Mouse (Mus musculus): Measurements from ENCODE around the gene T2. TPM values are rescaled to one million over a fixed set of nuclear protein-coding genes. Genes with fewer than 3 reads are reported as not detected.
A peak's percentile ranks its signal among the peaks of the same experiment; 100 is the strongest.
"Not testable (repeated sequence)": the region's sequence is repeated elsewhere in the genome, so short reads cannot be mapped to it uniquely, and the experiment has no call there.

Gene T2
- polyA plus RNA-seq, 1 experiment from 2014 or later, result 0.33 TPM

GRCm38 (mm10) chr17:8337159-8337558 is 18.6 kb upstream of the T2 start, which contains the start of gene Prr18:
Prr18 (plus strand) TSS chr17:8337459.
- H3K4me3 ChIP-seq (ENCODE audit: low read depth, low read length); H3K9me3 ChIP-seq (ENCODE audit: control insufficient read depth, low read length); ATAC-seq (replicated peaks; ENCODE audit: low FRiP score); H3K4me2 ChIP-seq (ENCODE audit: low read depth, low read length, severe bottlenecking); DNase-seq (ENCODE audit: low spot score); H3K27ac ChIP-seq (ENCODE audit: low read depth, low read length); H3K9ac ChIP-seq (ENCODE audit: low read length); H3K36me3 ChIP-seq (ENCODE audit: control insufficient read depth, insufficient read depth, low read length); H3K4me1 ChIP-seq (replicated peaks; ENCODE audit: control insufficient read depth, insufficient read depth, low read length): not testable (repeated sequence)
- no CpG with 5 or more reads among the region's 5 CpGs for WGBS
- peaks cover 29% of the 10 kb centered on the region for H3K27me3 ChIP-seq (ENCODE audit: control insufficient read depth, insufficient read depth, low read length)

- Histone ChIP-seq H3K4me3 (ENCODE audit: low read depth, low read length) (peak overlapping the region; percentile 53), H3K4me1 (replicated peaks; ENCODE audit: control insufficient read depth, insufficient read depth, low read length) (peaks cover 8% of the 10 kb centered on the region; the same call in 1 of the 2 replicates), H3K36me3 (ENCODE audit: control insufficient read depth, insufficient read depth, low read length) (no peaks in the 10 kb centered on the region), H3K27me3 (ENCODE audit: control insufficient read depth, insufficient read depth, low read length) (peaks cover 35% of the 10 kb centered on the region), H3K27ac (ENCODE audit: low read depth, low read length) (no peak overlapping the region), H3K4me2 (ENCODE audit: low read depth, low read length, severe bottlenecking) (peak overlapping the region; percentile 100), H3K9ac (ENCODE audit: low read length) (no peak overlapping the region; the same call in 1 of the 2 replicates), H3K9me3 (ENCODE audit: control insufficient read depth, low read length) (no peaks in the 10 kb centered on the region)
- DNase-seq (ENCODE audit: low spot score) (no peak), ATAC-seq (replicated peaks; ENCODE audit: low FRiP score) (no peak)
- WGBS, result 19% methylated on average over 8 of the region's 8 CpGs
Observed at GRCm38 (mm10) chr17:8339666-8340374, 16.0 kb upstream of the T2 start.

GRCm38 (mm10) chr17:8340407-8341359 is 15.1 kb upstream of the T2 start:
- peak overlapping the region; percentile 68 for H3K9ac ChIP-seq (ENCODE audit: low read length)
- ATAC-seq (replicated peaks; ENCODE audit: low FRiP score) (peak; percentile 49), DNase-seq (ENCODE audit: low spot score) (peak; percentile 72)
- H3K4me1 ChIP-seq (replicated peaks; ENCODE audit: control insufficient read depth, insufficient read depth, low read length), result peaks cover 8% of the 10 kb centered on the region; the same call in 1 of the 2 replicates
- H3K36me3 ChIP-seq (ENCODE audit: control insufficient read depth, insufficient read depth, low read length), result no peaks in the 10 kb centered on the region
- H3K27ac ChIP-seq (ENCODE audit: low read depth, low read length), result no peak overlapping the region
- WGBS, result under 1% methylated on average over 65 of the region's 92 CpGs
- no peaks in the 10 kb centered on the region for H3K9me3 ChIP-seq (ENCODE audit: control insufficient read depth, low read length)
- H3K27me3 ChIP-seq (ENCODE audit: control insufficient read depth, insufficient read depth, low read length), result peaks cover 35% of the 10 kb centered on the region
- peak overlapping the region; percentile 100 for H3K4me2 ChIP-seq (ENCODE audit: low read depth, low read length, severe bottlenecking)
- H3K4me3 ChIP-seq (ENCODE audit: low read depth, low read length), result peak overlapping the region; percentile 53

GRCm38 (mm10) chr17:8341360-8341963 is 14.3 kb upstream of the T2 start:
- H3K36me3 ChIP-seq (ENCODE audit: control insufficient read depth, insufficient read depth, low read length), result no peaks in the 10 kb centered on the region
- H3K27ac ChIP-seq (ENCODE audit: low read depth, low read length), result no peak overlapping the region
- peaks cover 35% of the 10 kb centered on the region for H3K27me3 ChIP-seq (ENCODE audit: control insufficient read depth, insufficient read depth, low read length)
- no peaks in the 10 kb centered on the region for H3K9me3 ChIP-seq (ENCODE audit: control insufficient read depth, low read length)
- ATAC-seq (replicated peaks; ENCODE audit: low FRiP score) (peak; percentile 44; the same call in 1 of the 2 replicates), DNase-seq (ENCODE audit: low spot score) (peak; percentile 66)
- peak overlapping the region; percentile 53 for H3K4me3 ChIP-seq (ENCODE audit: low read depth, low read length)
- WGBS, result 9% methylated on average over 46 of the region's 46 CpGs
- peak overlapping the region; percentile 68 for H3K9ac ChIP-seq (ENCODE audit: low read length)
- H3K4me2 ChIP-seq (ENCODE audit: low read depth, low read length, severe bottlenecking), result peak overlapping the region; percentile 100
- H3K4me1 ChIP-seq (replicated peaks; ENCODE audit: control insufficient read depth, insufficient read depth, low read length), result peaks cover 8% of the 10 kb centered on the region; the same call in 1 of the 2 replicates

GRCm38 (mm10) chr17:8342706-8343105 is 13.1 kb upstream of the T2 start:
- no peak overlapping the region for H3K27ac ChIP-seq (ENCODE audit: low read depth, low read length)
- no peaks in the 10 kb centered on the region for H3K9me3 ChIP-seq (ENCODE audit: control insufficient read depth, low read length)
- peaks cover 35% of the 10 kb centered on the region for H3K27me3 ChIP-seq (ENCODE audit: control insufficient read depth, insufficient read depth, low read length)
- H3K4me3 ChIP-seq (ENCODE audit: low read depth, low read length), result no peak overlapping the region
- H3K36me3 ChIP-seq (ENCODE audit: control insufficient read depth, insufficient read depth, low read length), result no peaks in the 10 kb centered on the region
- H3K4me1 ChIP-seq (replicated peaks; ENCODE audit: control insufficient read depth, insufficient read depth, low read length), result peaks cover 8% of the 10 kb centered on the region; the same call in 1 of the 2 replicates
- DNase-seq (ENCODE audit: low spot score), result no peak
- ATAC-seq (replicated peaks; ENCODE audit: low FRiP score), result no peak
- no peak overlapping the region for H3K9ac ChIP-seq (ENCODE audit: low read length)
- no peak overlapping the region for H3K4me2 ChIP-seq (ENCODE audit: low read depth, low read length, severe bottlenecking)
- 55% methylated on average over 5 of the region's 5 CpGs for WGBS

GRCm38 (mm10) chr17:8343416-8343815 is 12.4 kb upstream of the T2 start:
- Histone ChIP-seq H3K9me3 (ENCODE audit: control insufficient read depth, low read length) (no peaks in the 10 kb centered on the region), H3K9ac (ENCODE audit: low read length) (no peak overlapping the region), H3K27me3 (ENCODE audit: control insufficient read depth, insufficient read depth, low read length) (peaks cover 35% of the 10 kb centered on the region), H3K4me1 (replicated peaks; ENCODE audit: control insufficient read depth, insufficient read depth, low read length) (peaks cover 8% of the 10 kb centered on the region; the same call in 1 of the 2 replicates), H3K27ac (ENCODE audit: low read depth, low read length) (no peak overlapping the region), H3K4me2 (ENCODE audit: low read depth, low read length, severe bottlenecking) (no peak overlapping the region), H3K4me3 (ENCODE audit: low read depth, low read length) (no peak overlapping the region), H3K36me3 (ENCODE audit: control insufficient read depth, insufficient read depth, low read length) (no peaks in the 10 kb centered on the region)
- no peak for DNase-seq (ENCODE audit: low spot score)
- 84% methylated on average over 6 of the region's 6 CpGs for WGBS
- ATAC-seq (replicated peaks; ENCODE audit: low FRiP score), result no peak

GRCm38 (mm10) chr17:8347765-8348285 is 8.0 kb upstream of the T2 start:
- Histone ChIP-seq H3K4me3 (ENCODE audit: low read depth, low read length) (no peak overlapping the region), H3K4me1 (replicated peaks; ENCODE audit: control insufficient read depth, insufficient read depth, low read length) (no peaks in the 10 kb centered on the region), H3K9ac (ENCODE audit: low read length) (no peak overlapping the region), H3K36me3 (ENCODE audit: control insufficient read depth, insufficient read depth, low read length) (no peaks in the 10 kb centered on the region), H3K27ac (ENCODE audit: low read depth, low read length) (no peak overlapping the region), H3K27me3 (ENCODE audit: control insufficient read depth, insufficient read depth, low read length) (no peaks in the 10 kb centered on the region), H3K9me3 (ENCODE audit: control insufficient read depth, low read length) (no peaks in the 10 kb centered on the region), H3K4me2 (ENCODE audit: low read depth, low read length, severe bottlenecking) (no peak overlapping the region)
- DNase-seq (ENCODE audit: low spot score) (no peak), ATAC-seq (replicated peaks; ENCODE audit: low FRiP score) (no peak)
- WGBS, result 87% methylated on average over 5 of the region's 5 CpGs

GRCm38 (mm10) chr17:8348941-8349340 is 6.9 kb upstream of the T2 start:
- 87% methylated on average over 4 of the region's 4 CpGs for WGBS
- Histone ChIP-seq H3K27me3 (ENCODE audit: control insufficient read depth, insufficient read depth, low read length) (no peaks in the 10 kb centered on the region), H3K27ac (ENCODE audit: low read depth, low read length) (no peak overlapping the region), H3K9ac (ENCODE audit: low read length) (no peak overlapping the region), H3K4me3 (ENCODE audit: low read depth, low read length) (no peak overlapping the region), H3K4me1 (replicated peaks; ENCODE audit: control insufficient read depth, insufficient read depth, low read length) (no peaks in the 10 kb centered on the region), H3K36me3 (ENCODE audit: control insufficient read depth, insufficient read depth, low read length) (no peaks in the 10 kb centered on the region), H3K9me3 (ENCODE audit: control insufficient read depth, low read length) (no peaks in the 10 kb centered on the region), H3K4me2 (ENCODE audit: low read depth, low read length, severe bottlenecking) (no peak overlapping the region)
- DNase-seq (ENCODE audit: low spot score), result no peak
- ATAC-seq (replicated peaks; ENCODE audit: low FRiP score), result no peak

Measured in forebrain, embryonic 11.5 days (tissue).